Mouse (Mus musculus) myocyte (in vitro differentiated cells): Measurements from ENCODE around the gene Myl7. TPM values are rescaled to one million over a fixed set of nuclear protein-coding genes. Genes with fewer than 3 reads are reported as not detected.

Experiments used
- H3K27me3 ChIP-seq: one replicate; pipeline ENCODE4 v1.6.1; 2011; ENCODE audit not compliant: control insufficient read depth, insufficient read depth, insufficient read length
- H3K36me3 ChIP-seq: one replicate; pipeline ENCODE4 v1.6.1; 2011; ENCODE audit not compliant: control insufficient read depth, insufficient read depth
- H3K4me2 ChIP-seq: one replicate; pipeline ENCODE4 v1.6.1; 2011; ENCODE audit warnings: low read depth, control low read depth
- H3K4me3 ChIP-seq: one replicate; pipeline ENCODE4 v1.5.1; 2011; ENCODE audit warnings: mild to moderate bottlenecking, control low read depth, moderate library complexity
- H3K79me2 ChIP-seq: one replicate; pipeline ENCODE4 v1.6.1; 2011; ENCODE audit not compliant: control insufficient read depth, insufficient read depth
- H3ac ChIP-seq: one replicate; pipeline ENCODE4 v1.6.1; 2011; ENCODE audit not compliant: control insufficient read depth, insufficient read length
- CEBPB ChIP-seq: IDR thresholded peaks from 2 replicates; pipeline ENCODE4 v1.6.1; 2011; ENCODE audit warnings: mild to moderate bottlenecking, moderate library complexity; ENCODE audit not compliant: poor library complexity, insufficient read depth, severe bottlenecking
- E2F4 ChIP-seq: IDR thresholded peaks from one replicate; pipeline ENCODE4 v1.6.1; 2011; ENCODE audit warnings: mild to moderate bottlenecking, control low read depth, moderate library complexity; ENCODE audit not compliant: insufficient read depth
- MAX ChIP-seq: IDR thresholded peaks from one replicate; pipeline ENCODE4 v1.6.1; 2011; ENCODE audit warnings: low read depth, mild to moderate bottlenecking, control low read depth
- MYOD1 ChIP-seq, 3 experiments: IDR thresholded peaks; one replicate each; pipeline ENCODE4 v1.6.1; 2011; ENCODE audit warnings: control low read depth in 2 of 3, low read depth in 2 of 3, mild to moderate bottlenecking in 2 of 3, moderate library complexity in 1 of 3; ENCODE audit not compliant: insufficient read length in 2 of 3, control insufficient read depth in 1 of 3
- MYOG ChIP-seq, 3 experiments: IDR thresholded peaks; one replicate each; pipeline ENCODE4 v1.6.1; 2011; ENCODE audit warnings: control low read depth in 2 of 3, low read depth in 2 of 3, mild to moderate bottlenecking in 2 of 3; ENCODE audit not compliant: insufficient read length in 2 of 3, control insufficient read depth in 1 of 3, insufficient read depth in 1 of 3
- POLR2A ChIP-seq: IDR thresholded peaks from one replicate; pipeline ENCODE4 v1.6.1; 2011; ENCODE audit warnings: low read depth, mild to moderate bottlenecking, control low read depth, moderate library complexity; ENCODE audit not compliant: insufficient read length
- POLR2AphosphoS2 ChIP-seq: IDR thresholded peaks from one replicate; pipeline ENCODE4 v1.6.1; 2011; ENCODE audit warnings: low read depth, control low read depth; ENCODE audit not compliant: insufficient read length
- REST ChIP-seq: IDR thresholded peaks from one replicate; pipeline ENCODE4 v1.6.1; 2011; ENCODE audit warnings: mild to moderate bottlenecking, control low read depth, moderate library complexity; ENCODE audit not compliant: insufficient read depth, insufficient read length
- SRF ChIP-seq: IDR thresholded peaks from one replicate; pipeline ENCODE4 v1.6.1; 2011; ENCODE audit warnings: low read depth; ENCODE audit not compliant: control insufficient read depth, insufficient read length
- TCF12 ChIP-seq: IDR thresholded peaks from one replicate; pipeline ENCODE4 v1.6.1; 2011; ENCODE audit warnings: mild to moderate bottlenecking, control low read depth; ENCODE audit not compliant: poor library complexity, insufficient read depth, severe bottlenecking
- TCF3 ChIP-seq: IDR thresholded peaks from one replicate; pipeline ENCODE4 v1.6.1; 2011; ENCODE audit warnings: low read depth, control low read depth; ENCODE audit not compliant: insufficient read length
- USF1 ChIP-seq: IDR thresholded peaks from one replicate; pipeline ENCODE4 v1.6.1; 2011; ENCODE audit warnings: low read depth, mild to moderate bottlenecking, control low read depth, moderate library complexity
- polyA plus RNA-seq: library from polyadenylated mRNA; unstranded; fragments of >200 nt; fragmentation: generic; extraction: Trizol; gene quantifications from one replicate; pipeline ENCODE4 v1.2.1, GENCODE M21; 2012; ENCODE audit warnings: missing spikeins

Myl7 gene
- polyA plus RNA-seq, 1 experiment = not detected

GRCm38 (mm10) chr11:5904871-5905270, 6.3 kb upstream of the Myl7 start:
- Histone ChIP-seq H3K4me3 (no peak overlapping the region), H3K27me3 (peaks cover 10% of the 10 kb centered on the region), H3K4me2 (no peak overlapping the region), H3K36me3 (no peaks in the 10 kb centered on the region), H3K79me2 (no peaks in the 10 kb centered on the region), H3ac (no peak overlapping the region)
- TF ChIP-seq TCF3 = no peak
- no peak for TF ChIP-seq POLR2AphosphoS2
- no peak for TF ChIP-seq USF1
- no peak for TF ChIP-seq MAX
- TF ChIP-seq TCF12 = no peak
- no peak for TF ChIP-seq E2F4
- no peak for TF ChIP-seq CEBPB
- TF ChIP-seq POLR2A = no peak
- no peak for TF ChIP-seq MYOD1 (IDR thresholded peaks at IDR 0.05; ENCODE audit: control insufficient read depth in 1 of 3, insufficient read length in 2 of 3, low read depth in 2 of 3)
- TF ChIP-seq MYOG (IDR thresholded peaks at IDR 0.05; ENCODE audit: control insufficient read depth in 1 of 3, insufficient read depth in 1 of 3, insufficient read length in 2 of 3, low read depth in 2 of 3) = no peak
- TF ChIP-seq SRF = no peak
- TF ChIP-seq REST = no peak

GRCm38 (mm10) chr11:5904357-5904756, 5.8 kb upstream of the Myl7 start:
- Histone ChIP-seq H3K79me2 (no peaks in the 10 kb centered on the region), H3K4me3 (no peak overlapping the region), H3K27me3 (peaks cover 10% of the 10 kb centered on the region), H3ac (no peak overlapping the region), H3K36me3 (no peaks in the 10 kb centered on the region), H3K4me2 (no peak overlapping the region)
- TF ChIP-seq TCF3 (no peak), USF1 (no peak), MYOD1 (IDR thresholded peaks at IDR 0.05; ENCODE audit: control insufficient read depth in 1 of 3, insufficient read length in 2 of 3, low read depth in 2 of 3) (no peak), POLR2AphosphoS2 (no peak), MYOG (IDR thresholded peaks at IDR 0.05; ENCODE audit: control insufficient read depth in 1 of 3, insufficient read depth in 1 of 3, insufficient read length in 2 of 3, low read depth in 2 of 3) (no peak), TCF12 (no peak), MAX (no peak)

GRCm38 (mm10) chr11:5903844-5904243, 5.3 kb upstream of the Myl7 start:
- H3ac ChIP-seq = no peak overlapping the region
- no peaks in the 10 kb centered on the region for H3K36me3 ChIP-seq
- H3K4me3 ChIP-seq = no peak overlapping the region
- H3K27me3 ChIP-seq = peaks cover 10% of the 10 kb centered on the region
- H3K4me2 ChIP-seq = no peak overlapping the region
- no peaks in the 10 kb centered on the region for H3K79me2 ChIP-seq
- TF ChIP-seq USF1 (no peak), MYOD1 (IDR thresholded peaks at IDR 0.05; ENCODE audit: control insufficient read depth in 1 of 3, insufficient read length in 2 of 3, low read depth in 2 of 3) (no peak), TCF3 (no peak), SRF (no peak), REST (no peak), TCF12 (no peak), POLR2AphosphoS2 (no peak), CEBPB (no peak)

GRCm38 (mm10) chr11:5902390-5902789, 3.8 kb upstream of the Myl7 start:
- no peaks in the 10 kb centered on the region for H3K36me3 ChIP-seq

DNA sequence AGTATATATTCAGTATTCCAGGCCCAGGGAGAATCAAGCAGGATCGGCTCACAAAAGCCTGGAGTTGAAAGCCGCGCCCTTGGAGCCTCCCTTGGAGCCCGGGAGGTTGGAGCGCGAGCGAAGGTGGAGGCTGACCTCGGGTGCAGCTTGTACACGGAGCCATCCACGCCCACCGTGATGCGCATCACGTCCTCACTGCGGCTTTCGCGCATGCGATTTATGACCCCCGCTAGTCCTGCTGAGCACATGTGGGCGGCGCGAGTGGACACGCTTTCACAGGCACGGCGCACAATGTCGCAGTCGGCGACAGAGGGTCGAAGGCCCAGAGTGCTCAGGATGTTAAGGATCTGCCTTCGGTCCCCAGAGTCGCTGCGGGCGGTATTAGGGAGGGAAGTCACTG, 3.4 kb upstream of the Myl7 start:
- Histone ChIP-seq H3ac (no peak overlapping the region), H3K27me3 (peaks cover 10% of the 10 kb centered on the region), H3K36me3 (no peaks in the 10 kb centered on the region), H3K79me2 (no peaks in the 10 kb centered on the region), H3K4me2 (no peak overlapping the region), H3K4me3 (no peak overlapping the region)
- TF ChIP-seq POLR2AphosphoS2 (no peak), MAX (no peak), SRF (no peak), E2F4 (no peak), POLR2A (no peak), MYOG (IDR thresholded peaks at IDR 0.05; ENCODE audit: control insufficient read depth in 1 of 3, insufficient read depth in 1 of 3, insufficient read length in 2 of 3, low read depth in 2 of 3) (no peak), REST (no peak), MYOD1 (IDR thresholded peaks at IDR 0.05; ENCODE audit: control insufficient read depth in 1 of 3, insufficient read length in 2 of 3, low read depth in 2 of 3) (no peak), TCF12 (no peak), CEBPB (no peak), USF1 (no peak), TCF3 (no peak)

More at GRCm38 (mm10) chr11:5902390-5902789, 3.8 kb upstream of the Myl7 start:
- no peak overlapping the region for H3K4me2 ChIP-seq
- H3K27me3 ChIP-seq = peaks cover 10% of the 10 kb centered on the region
- TF ChIP-seq MAX (no peak), USF1 (no peak), SRF (no peak), MYOD1 (IDR thresholded peaks at IDR 0.05; ENCODE audit: control insufficient read depth in 1 of 3, insufficient read length in 2 of 3, low read depth in 2 of 3) (no peak), TCF12 (no peak), CEBPB (no peak), MYOG (IDR thresholded peaks at IDR 0.05; ENCODE audit: control insufficient read depth in 1 of 3, insufficient read depth in 1 of 3, insufficient read length in 2 of 3, low read depth in 2 of 3) (no peak), POLR2AphosphoS2 (no peak), POLR2A (no peak), E2F4 (no peak)
- H3K4me3 ChIP-seq = no peak overlapping the region
- no peaks in the 10 kb centered on the region for H3K79me2 ChIP-seq
- H3ac ChIP-seq = no peak overlapping the region
